Mouse (Mus musculus) liver, postnatal 0 days (tissue): ENCODE data around the gene Dcaf5. TPM values are rescaled to one million over a fixed set of nuclear protein-coding genes. Genes with fewer than 3 reads are reported as not detected.

Experiments used
- ATAC-seq: fragments of 200-750 bp; cut with Nextera tagmentation; 2 replicates; pipeline ENCODE4 v1.8.0; 2017; ENCODE audit warnings: mild to moderate bottlenecking, moderate library complexity
- DNase-seq: peaks from one replicate; pipeline ENCODE4 v3.0.0-alpha.2; 2016
- H3K27ac ChIP-seq: fragments of 300-500 bp; sonication (generic); 2 replicates; pipeline ENCODE4 v1.5.1; 2014; ENCODE audit warnings: antibody characterized with exemption, moderate library complexity, mild to moderate bottlenecking, low read depth
- H3K27me3 ChIP-seq: fragments of 300-500 bp; sonication (generic); 2 replicates; pipeline ENCODE4 v1.6.1; 2014; ENCODE audit warnings: low read length, control low read depth, mixed read lengths; ENCODE audit not compliant: insufficient read depth
- H3K36me3 ChIP-seq: fragments of 300-500 bp; sonication (generic); replicated peaks from 2 replicates; pipeline ENCODE4 v1.6.1; 2014; ENCODE audit warnings: mild to moderate bottlenecking, control low read depth, low read length, moderate library complexity, mixed read lengths; ENCODE audit not compliant: insufficient read depth
- H3K4me1 ChIP-seq: fragments of 300-500 bp; sonication (generic); 2 replicates; pipeline ENCODE4 v1.6.1; 2014; ENCODE audit warnings: antibody characterized with exemption, mild to moderate bottlenecking, control low read depth; ENCODE audit not compliant: insufficient read depth
- H3K4me2 ChIP-seq: fragments of 300-500 bp; sonication (generic); 2 replicates; pipeline ENCODE4 v1.6.1; 2014; ENCODE audit warnings: low read depth, mild to moderate bottlenecking, low read length, moderate library complexity, mixed read lengths
- H3K4me3 ChIP-seq: fragments of 300-500 bp; sonication (generic); 2 replicates; pipeline ENCODE4 v1.5.1; 2014; ENCODE audit warnings: low read depth, low read length
- H3K9ac ChIP-seq: fragments of 300-500 bp; sonication (generic); replicated peaks from 2 replicates; pipeline ENCODE4 v1.6.1; 2014; ENCODE audit warnings: mild to moderate bottlenecking, moderate library complexity
- H3K9me3 ChIP-seq: fragments of 300-500 bp; sonication (generic); 2 replicates; pipeline ENCODE4 v1.6.1; 2016; ENCODE audit warnings: mild to moderate bottlenecking, control low read depth, low read length, mixed read lengths
- CTCF ChIP-seq: sonication (generic); IDR thresholded peaks from 2 replicates; pipeline ENCODE4 v1.5.1; 2016; ENCODE audit warnings: antibody characterized with exemption, low read depth
- EP300 ChIP-seq: IDR thresholded peaks from 2 replicates; pipeline ENCODE4 v1.6.1; 2016; ENCODE audit warnings: antibody characterized with exemption, low read depth, mild to moderate bottlenecking
- WGBS: fragments of 180-500 bp; shearing (Covaris S2); extraction: QIAGEN DNeasy Blood & Tissue Kit; methylation state at CpG from one replicate; pipeline ENCODE4 v1.1.7; 2014; ENCODE audit not compliant: insufficient replicate concordance; 5-methylcytosine and 5-hydroxymethylcytosine counted together
- polyA plus RNA-seq: library from polyadenylated mRNA; unstranded; fragments of >200 nt; fragmentation: Nextera tagmentation; extraction: Ambion mirVana; gene quantifications from 2 replicates; pipeline ENCODE4 v1.2.1, GENCODE M21; 2015

Dcaf5 gene
- polyA plus RNA-seq, 1 experiment from 2014 or later, result 3.9 TPM

DNA sequence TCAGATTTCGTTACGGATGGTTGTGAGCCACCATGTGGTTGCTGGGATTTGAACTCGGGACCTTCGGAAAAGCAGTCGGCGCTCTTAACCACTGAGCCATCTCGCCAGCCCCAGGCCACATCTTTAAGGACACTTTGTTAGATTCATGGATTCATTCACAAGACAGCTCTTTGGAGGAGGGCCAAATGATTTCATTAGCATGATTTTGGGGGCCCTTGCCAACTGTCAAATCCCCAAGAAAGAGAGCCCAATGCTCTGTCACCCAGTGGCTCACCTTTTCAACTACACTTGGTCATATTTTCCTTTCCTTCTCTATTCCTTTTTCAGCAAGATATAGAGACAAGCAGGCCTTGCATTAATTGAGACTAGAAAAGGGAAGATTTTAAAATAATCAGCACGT, 63.5 kb downstream of the Dcaf5 start:
- H3K36me3 ChIP-seq, result peaks cover 37% of the 10 kb centered on the region
- no peak overlapping the region for H3K9ac ChIP-seq
- H3K9me3 ChIP-seq, result no peaks in the 10 kb centered on the region
- DNase-seq (no peak), ATAC-seq (no peak)
- H3K4me2 ChIP-seq, result no peak overlapping the region
- no peaks in the 10 kb centered on the region for H3K27me3 ChIP-seq
- TF ChIP-seq CTCF (no peak), EP300 (no peak)
- WGBS, result 84% methylated on average over 7 of the region's 8 CpGs
- no peak overlapping the region for H3K27ac ChIP-seq
- H3K4me3 ChIP-seq, result no peak overlapping the region
- H3K4me1 ChIP-seq, result no peaks in the 10 kb centered on the region

DNA sequence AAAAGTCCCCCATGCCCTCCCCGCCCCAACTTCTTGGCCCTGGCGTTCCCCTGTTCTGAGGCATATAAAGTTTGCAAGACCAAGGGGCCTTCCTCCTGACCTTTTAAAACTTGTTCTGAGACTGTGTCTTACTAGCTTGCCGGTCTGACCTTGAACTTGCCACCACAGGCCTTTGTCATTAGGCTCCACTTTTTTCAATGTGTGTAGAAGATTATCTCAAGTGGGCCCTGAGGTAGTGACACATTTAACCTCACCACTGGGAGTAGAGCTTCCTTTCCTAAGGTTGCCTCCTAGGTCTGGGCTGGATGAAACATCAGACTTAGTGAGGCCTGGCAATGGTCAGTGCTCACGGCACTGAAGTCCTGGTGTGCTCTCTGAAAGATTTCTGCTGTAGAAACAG, 69.2 kb downstream of the Dcaf5 start:
- no peak for DNase-seq
- H3K27ac ChIP-seq, result no peak overlapping the region
- no peak overlapping the region for H3K4me2 ChIP-seq
- ATAC-seq, result no peak
- H3K9ac ChIP-seq, result no peak overlapping the region
- 67% methylated on average over 4 of the region's 4 CpGs for WGBS
- H3K9me3 ChIP-seq, result no peaks in the 10 kb centered on the region
- TF ChIP-seq CTCF (no peak), EP300 (no peak)
- no peak overlapping the region for H3K4me3 ChIP-seq
- H3K4me1 ChIP-seq, result no peaks in the 10 kb centered on the region
- H3K36me3 ChIP-seq, result peaks cover 14% of the 10 kb centered on the region
- H3K27me3 ChIP-seq, result no peaks in the 10 kb centered on the region

GRCm38 (mm10) chr12:80366004-80366480, 70.4 kb downstream of the Dcaf5 start:
- ATAC-seq (no peak), DNase-seq (no peak)
- H3K4me3 ChIP-seq, result no peak overlapping the region

DNA sequence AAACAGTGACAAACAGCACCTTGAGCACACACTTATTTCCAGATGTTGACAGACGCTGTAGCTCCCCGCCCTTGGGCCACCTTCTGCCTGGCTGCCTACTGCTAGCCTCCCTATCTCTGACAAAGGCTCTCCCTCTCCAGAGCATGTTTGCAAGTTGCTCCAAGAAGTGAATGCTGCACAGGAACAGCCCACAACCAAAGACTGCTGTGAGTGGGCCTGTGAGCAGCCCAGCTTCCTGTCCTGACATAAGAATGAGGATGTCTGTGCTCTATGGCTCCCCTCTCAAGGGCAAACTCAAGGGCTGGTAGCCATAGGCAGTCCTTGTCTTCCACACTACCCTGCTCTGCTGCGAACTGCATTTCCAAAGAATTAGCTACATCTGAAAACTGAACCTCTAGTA, 71.1 kb downstream of the Dcaf5 start:
- TF ChIP-seq CTCF (no peak), EP300 (no peak)
- Histone ChIP-seq H3K27ac (no peak overlapping the region; the same call in 1 of the 2 replicates), H3K36me3 (peaks cover 20% of the 10 kb centered on the region), H3K9me3 (no peaks in the 10 kb centered on the region), H3K4me2 (no peak overlapping the region), H3K4me3 (no peak overlapping the region), H3K27me3 (no peaks in the 10 kb centered on the region), H3K9ac (peak overlapping the region; percentile 30; the same call in 1 of the 2 replicates), H3K4me1 (0 out of 2 replicates have a peak, but pooled peaks cover 2% of the 10 kb centered on the region)
- DNase-seq (no peak), ATAC-seq (no peak)
- 79% methylated on average over 3 of the region's 3 CpGs for WGBS

More at GRCm38 (mm10) chr12:80366004-80366480, 70.4 kb downstream of the Dcaf5 start:
- no peak overlapping the region for H3K9ac ChIP-seq
- no peak overlapping the region for H3K4me2 ChIP-seq
- H3K36me3 ChIP-seq, result peaks cover 20% of the 10 kb centered on the region
- TF ChIP-seq EP300, result no peak
- TF ChIP-seq CTCF, result no peak
- H3K4me1 ChIP-seq, result 0 out of 2 replicates have a peak, but pooled peaks cover 2% of the 10 kb centered on the region
- no peaks in the 10 kb centered on the region for H3K27me3 ChIP-seq
- no peaks in the 10 kb centered on the region for H3K9me3 ChIP-seq
- 35% methylated on average over 3 of the region's 3 CpGs for WGBS
- no peak overlapping the region for H3K27ac ChIP-seq

- Histone ChIP-seq H3K27ac (no peak overlapping the region), H3K9ac (no peak overlapping the region), H3K4me1 (0 out of 2 replicates have a peak, but pooled peaks cover 2% of the 10 kb centered on the region), H3K4me3 (no peak overlapping the region), H3K36me3 (peaks cover 14% of the 10 kb centered on the region), H3K27me3 (no peaks in the 10 kb centered on the region), H3K9me3 (no peaks in the 10 kb centered on the region), H3K4me2 (no peak overlapping the region)
- ATAC-seq (peak; percentile 36), DNase-seq (peak; percentile 18)
- TF ChIP-seq EP300 (peak; percentile 33; the same call in 1 of the 2 replicates), CTCF (no peak)
- WGBS, result 56% methylated on average over 1 of the region's 1 CpGs
Measured at GRCm38 (mm10) chr12:80361655-80362054, 74.7 kb downstream of the Dcaf5 start.

- no peak for DNase-seq
- 59% methylated on average over 5 of the region's 5 CpGs for WGBS
- no peak overlapping the region for H3K4me3 ChIP-seq
Measured at GRCm38 (mm10) chr12:80360321-80360720, 76.1 kb downstream of the Dcaf5 start.

More at GRCm38 (mm10) chr12:80360321-80360720, 76.1 kb downstream of the Dcaf5 start:
- no peak for TF ChIP-seq EP300
- TF ChIP-seq CTCF, result no peak
- Histone ChIP-seq H3K4me2 (no peak overlapping the region), H3K9ac (no peak overlapping the region), H3K27me3 (no peaks in the 10 kb centered on the region), H3K9me3 (no peaks in the 10 kb centered on the region), H3K36me3 (peaks cover 14% of the 10 kb centered on the region), H3K27ac (0 out of 2 replicates have a peak overlapping the region, but pooled peaks have one; percentile 30), H3K4me1 (0 out of 2 replicates have a peak, but pooled peaks cover 2% of the 10 kb centered on the region)
- no peak for ATAC-seq
